Mouse (Mus musculus): ENCODE data around the gene Gng8.

Gene Gng8

DNA sequence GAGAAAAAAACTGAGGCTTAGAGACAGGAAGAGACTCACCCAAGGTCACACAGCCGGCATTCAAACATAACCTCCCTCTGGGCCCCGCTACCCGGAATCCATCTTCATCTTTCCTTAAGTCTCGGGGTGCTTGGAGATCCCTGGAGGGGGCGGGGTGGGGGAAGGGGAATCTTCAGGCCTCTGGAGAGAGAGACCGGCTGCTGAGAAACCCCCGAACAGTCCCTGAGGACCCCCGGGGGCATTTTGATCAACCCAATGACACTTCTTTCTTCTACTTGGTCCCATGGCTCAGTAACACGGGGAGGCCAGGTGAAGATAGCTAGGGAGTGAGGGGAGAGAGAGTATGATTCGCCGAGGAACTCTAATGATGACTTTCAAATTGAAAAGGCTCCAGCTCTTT, 15.6 kb upstream of the Gng8 start:
- no peak for DNase-seq (ENCODE audit: low spot score in 2 of 2)

DNA sequence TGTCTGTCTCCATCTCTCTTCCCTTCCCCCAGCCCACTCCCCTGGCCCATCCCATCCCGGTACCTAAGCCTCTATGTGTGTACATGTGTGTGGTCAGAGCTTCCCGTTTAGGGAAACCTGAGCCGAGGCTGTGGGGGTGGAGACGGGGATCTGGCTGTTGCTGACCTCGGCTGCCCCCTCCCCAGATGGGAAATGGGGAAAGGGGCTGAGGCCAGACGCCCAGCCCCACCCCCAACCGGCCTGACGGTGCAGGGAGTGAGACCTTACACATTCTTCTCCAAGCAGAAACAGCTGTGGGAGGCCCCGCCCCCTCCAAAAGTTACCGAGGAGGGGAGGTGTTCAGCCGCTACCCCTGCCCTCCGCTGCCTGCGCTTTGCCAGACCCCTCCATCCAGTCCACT, 15.0 kb upstream of the Gng8 start:
- DNase-seq (ENCODE audit: low spot score in 2 of 2) = no peak

DNA sequence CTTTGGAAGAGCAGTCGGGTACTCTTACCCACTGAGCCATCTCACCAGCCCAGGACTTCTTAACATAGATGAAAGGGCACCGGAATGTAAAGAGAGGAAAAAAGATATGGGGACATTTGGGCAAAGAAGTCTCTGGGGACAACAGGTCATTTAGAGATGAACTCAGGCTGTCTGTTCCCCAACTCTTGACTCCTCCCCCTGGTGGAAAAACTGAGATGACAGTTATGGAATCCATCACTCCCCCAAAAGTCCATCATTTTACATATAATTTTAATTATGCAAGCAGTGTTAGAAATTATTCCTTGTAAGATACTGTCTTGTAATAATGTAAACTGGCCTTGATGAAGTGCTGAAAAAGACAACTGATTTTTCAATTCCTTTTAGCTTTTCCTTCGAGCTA, 13.9 kb upstream of the Gng8 start:
- DNase-seq (ENCODE audit: low spot score in 2 of 2) = no peak

DNA sequence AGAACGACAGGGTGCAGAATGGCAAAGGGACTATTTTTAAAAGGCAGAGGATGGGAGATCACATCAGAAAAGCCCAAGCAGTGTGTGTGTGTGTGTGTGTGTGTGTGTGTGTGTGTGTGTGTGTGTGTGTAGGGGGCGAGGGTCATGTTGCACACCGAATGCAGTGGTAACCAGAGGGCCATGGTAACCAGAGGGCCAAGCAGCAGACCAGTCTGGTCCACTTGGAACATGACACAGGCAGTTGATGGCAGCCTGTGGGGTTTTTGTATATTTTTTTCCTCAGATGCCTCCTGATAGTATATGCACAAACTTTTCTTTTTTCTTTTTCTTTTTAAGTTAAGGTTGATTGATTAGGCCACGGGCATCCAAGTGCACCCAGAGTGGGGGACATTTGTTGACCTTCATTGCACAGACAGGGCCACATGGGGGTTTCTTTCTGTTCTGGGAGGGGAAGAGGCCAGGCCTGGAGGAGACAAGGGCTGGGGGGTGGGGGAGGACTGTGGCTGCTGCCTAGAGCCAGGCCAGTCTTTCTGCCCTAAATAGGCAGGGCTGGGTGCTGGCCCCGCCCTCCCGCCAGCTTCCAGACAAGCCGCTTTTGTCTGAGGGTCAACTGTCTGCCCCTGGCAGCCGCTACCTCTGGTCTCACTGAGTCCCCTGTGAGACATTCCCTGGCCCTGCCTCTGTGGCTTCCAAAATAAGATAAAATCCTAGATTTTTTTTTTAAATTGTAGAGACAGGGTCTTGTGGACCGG, 11.6 kb upstream of the Gng8 start:
- DNase-seq (ENCODE audit: low spot score in 2 of 2) = peak in 1 of 2 experiments; percentile 50

DNA sequence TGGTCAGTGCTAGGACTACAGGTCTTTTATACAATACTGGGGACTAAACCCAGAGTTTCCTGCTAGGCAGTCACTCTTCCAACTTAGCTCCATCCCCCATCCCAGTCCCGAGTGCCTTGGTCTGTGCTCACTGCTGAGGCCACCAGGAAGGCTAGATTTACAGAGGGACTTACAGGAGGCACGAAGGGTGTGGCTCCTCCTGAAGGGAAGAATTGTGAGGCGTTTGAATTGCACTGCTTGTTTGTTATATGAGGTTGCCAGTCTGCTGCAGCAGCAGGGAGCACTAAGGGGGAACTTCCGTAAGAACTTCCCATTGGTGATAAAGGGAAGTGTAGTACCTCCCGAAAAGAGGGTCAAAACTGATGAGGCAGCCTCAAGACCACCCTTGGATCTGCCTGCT, 11.0 kb upstream of the Gng8 start:
- no peak for DNase-seq (ENCODE audit: low spot score in 2 of 2)

DNA sequence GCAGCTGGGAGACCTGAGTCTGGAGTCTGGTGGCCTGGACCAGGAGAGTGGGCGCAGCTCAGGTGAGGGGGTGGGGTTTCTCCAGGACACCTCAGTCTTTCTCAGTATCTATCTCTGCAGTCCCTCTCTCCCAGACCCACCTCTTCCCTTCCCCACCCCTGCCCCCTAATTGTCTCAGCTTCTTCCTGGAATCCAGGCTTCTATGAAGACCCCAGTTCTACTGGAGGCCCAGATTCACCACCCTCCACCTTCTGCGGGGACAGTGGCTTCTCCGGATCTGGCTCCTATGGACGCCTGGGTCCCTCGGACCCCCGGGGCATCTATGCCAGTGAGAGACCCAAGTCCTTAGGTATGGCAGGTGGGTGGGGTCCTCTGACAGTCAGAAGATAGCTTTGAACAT, 8.4 kb upstream of the Gng8 start:
- DNase-seq (ENCODE audit: low spot score in 2 of 2) = no peak

DNA sequence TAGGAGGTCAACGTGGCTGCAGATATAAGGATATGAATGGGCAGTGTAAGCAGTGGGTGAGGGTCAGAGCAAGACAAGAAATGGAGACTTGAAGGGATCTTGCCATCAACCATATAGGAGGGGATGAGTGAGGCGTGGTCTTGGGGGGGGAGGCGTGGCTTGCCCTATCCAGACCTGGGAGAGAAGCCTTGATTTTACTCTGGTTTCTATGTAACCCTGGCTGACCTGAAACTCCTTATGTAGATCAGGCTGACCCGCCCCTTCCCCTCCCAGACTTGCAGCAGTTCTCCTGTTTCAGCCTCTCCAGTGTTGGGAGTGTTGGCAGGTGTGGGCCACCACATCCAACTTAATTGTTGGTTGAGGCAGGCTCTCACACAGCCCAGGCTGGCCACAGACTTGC, 7.3 kb upstream of the Gng8 start:
- no peak for DNase-seq (ENCODE audit: low spot score in 2 of 2)

DNA sequence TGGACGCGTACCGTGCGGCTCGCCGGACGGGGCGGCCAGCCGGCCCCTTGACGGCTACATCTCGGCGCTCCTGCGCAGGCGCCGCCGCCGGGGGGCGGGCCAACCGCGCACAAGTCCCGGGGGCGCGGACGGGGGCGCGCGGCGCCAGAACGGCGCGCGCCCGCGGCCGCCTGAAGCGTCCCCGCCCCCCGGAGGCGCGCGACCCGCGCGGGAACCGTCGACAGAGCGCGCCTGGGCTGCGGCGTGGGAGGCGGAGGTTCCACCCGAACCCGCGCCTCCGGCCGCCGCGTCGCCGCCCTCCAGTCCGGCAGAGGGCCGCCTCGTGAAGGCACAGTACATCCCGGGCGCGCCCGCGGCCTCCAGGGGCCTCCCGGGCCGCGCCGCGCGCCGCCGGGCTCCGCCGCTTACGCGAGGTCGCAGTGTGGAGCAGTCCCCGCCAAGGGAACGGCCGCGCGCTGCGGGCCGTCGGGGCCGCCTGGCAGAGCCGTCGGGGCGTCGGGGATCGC, 6.3 kb upstream of the Gng8 start:
- no peak for DNase-seq (ENCODE audit: low spot score in 2 of 2)

DNA sequence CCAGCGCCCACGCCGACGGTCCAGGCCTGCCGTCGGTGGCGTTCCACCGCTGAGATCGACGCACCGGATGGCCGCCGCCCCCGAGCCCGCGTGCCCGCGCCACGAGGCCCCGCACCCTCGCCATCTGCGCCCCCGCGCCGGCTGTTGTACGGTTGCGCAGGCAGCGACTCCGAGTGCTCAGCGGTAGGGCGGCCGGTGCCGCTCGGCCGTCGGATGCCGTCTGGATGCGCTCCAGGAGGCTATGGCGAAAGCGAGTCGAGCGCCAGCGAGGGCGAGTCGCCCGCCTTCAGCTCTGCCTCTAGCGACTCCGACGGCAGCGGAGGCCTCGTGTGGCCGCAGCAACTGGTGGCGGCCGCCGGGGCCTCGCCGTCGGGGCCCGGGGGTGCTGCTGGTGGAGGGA, 5.7 kb upstream of the Gng8 start:
- no peak for DNase-seq (ENCODE audit: low spot score in 2 of 2)

DNA sequence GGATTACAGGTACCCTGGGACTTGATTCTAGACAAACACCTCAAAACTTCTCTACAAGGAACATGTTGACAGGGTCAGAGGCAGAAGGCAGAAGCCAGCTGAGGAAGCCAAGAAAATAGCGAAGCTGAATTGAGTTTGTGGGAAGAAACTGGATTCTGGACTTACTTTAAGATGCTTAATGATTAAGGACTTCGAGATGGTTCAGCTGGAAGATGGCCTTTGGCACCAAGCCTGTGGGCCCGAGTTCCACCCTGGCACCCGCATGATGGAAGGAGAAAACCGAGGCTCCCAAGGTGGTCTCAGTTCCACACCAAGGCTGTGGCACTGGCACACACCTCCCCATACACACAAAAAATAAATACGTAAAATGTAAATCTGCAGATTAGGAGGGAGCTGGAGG, 1.1 kb upstream of the Gng8 start:
- DNase-seq (ENCODE audit: low spot score in 2 of 2) = no peak

DNA sequence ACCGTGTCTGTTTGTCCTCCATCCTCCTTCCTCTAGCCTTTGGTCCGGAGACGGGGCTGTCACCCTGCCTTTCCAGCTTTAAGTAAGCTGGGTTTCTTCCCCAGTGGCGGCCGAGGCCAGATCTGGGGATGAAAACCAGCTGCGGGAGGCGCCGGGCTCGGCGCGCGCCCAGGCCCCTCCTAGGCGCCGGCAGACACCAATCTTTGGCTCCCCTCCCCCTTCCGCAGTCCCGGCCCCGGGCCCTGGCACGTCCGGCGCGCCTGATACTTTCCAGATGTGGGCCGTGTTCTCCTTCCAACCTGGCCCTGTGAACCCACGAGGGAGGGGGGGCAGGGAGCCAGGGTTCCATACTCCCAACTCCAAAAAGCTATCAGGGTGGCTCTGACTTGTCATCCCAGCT, 642 bp upstream of the Gng8 start:
- DNase-seq (ENCODE audit: low spot score in 2 of 2) = no peak

DNA sequence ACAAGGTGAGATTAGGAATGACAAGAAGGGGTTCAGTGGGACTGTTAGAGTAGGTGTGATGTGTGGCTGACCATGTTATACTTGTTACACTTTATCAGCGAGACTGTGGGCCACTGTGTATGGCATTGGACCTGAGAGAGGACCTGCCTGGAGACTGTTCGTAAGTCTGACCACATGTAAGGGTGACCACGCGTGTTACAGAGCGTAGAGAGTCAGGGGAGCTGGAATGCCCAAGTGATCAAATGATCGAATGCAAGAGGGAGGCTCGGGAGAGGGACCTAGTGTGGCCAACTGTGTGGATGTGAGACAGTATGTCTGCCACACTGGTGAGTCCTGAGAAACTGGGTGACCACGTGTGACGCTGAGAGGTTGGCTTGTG, 755 bp downstream of the Gng8 start:
- DNase-seq (ENCODE audit: low spot score in 2 of 2) = no peak

DNA sequence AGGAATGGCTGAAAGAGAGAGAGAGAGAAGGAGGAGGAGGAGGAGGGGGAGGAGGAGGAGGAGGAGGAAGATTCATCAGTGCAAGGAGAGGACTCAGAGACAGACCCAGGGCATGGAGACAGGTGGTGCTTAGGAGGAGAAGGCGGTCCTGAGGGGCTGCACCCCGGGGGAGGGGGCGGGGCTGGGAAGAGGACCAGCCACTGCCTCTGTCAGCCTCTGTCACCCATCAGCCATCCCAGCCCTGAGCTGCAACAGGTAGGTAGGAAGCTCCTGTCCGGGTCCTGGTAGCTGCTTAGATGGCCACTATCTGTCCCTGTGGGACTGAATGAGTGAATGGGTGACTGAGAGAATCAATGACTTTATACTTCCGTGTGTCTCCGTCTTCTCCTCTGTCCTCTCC, 2.0 kb downstream of the Gng8 start:
- no peak for DNase-seq (ENCODE audit: low spot score in 2 of 2)

DNA sequence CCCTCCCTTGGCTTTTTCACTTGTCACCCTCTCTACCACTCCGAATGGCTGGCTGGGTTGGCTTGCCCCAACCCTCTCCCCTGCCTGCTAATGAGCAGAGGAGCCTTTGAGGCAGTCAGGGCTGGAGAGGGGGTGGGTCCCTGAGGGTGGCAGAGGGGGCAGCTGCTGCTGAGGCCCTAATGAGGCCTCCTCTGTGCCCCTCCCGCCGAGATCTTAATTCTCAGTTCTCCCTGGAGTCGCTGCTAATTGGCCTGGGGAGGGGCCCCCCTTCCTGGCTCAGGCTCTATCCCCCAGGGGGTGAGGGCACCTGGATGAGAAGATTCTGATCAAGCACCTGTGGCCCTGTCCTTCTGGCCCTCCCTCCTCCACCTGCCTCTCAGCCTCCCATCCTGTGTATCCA, 2.7 kb downstream of the Gng8 start:
- no peak for DNase-seq (ENCODE audit: low spot score in 2 of 2)

DNA sequence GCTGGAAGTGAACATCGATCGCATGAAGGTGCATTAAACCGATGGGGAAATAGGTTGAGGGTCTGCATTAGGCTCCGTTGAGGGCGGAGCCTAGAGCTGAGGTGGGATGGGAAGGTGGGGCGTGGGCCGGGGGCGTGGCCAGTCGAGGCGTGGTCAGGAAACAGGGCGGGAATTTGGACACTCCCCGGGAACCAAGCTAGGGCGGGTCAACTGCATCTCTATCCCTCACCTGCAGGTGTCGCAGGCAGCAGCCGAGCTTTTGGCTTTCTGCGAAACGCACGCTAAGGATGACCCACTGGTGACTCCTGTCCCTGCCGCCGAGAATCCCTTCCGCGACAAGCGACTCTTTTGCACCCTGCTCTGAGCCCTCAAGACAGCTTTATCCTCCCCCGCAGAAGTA, 3.4 kb downstream of the Gng8 start:
- DNase-seq (ENCODE audit: low spot score in 2 of 2) = peak; percentile 70 to 75

DNA sequence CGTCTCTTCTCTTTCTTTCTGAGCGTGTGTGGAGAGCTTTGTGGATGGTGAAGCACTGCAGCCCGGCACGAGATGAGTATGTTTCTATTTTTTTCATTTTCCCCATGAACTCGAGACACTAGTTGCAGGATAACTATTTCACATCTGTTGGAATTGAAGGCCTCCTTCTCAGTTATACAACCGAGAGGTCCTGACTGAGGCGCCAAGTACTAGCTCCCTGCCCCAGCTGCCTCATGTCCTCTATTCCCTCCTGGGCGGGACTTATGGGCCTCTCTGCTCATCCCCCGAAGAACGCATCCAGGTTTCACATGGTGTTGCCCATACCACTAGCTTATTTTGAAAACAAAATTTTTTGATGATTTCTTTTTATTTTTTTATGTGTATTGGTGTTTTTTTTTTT, 3.9 kb downstream of the Gng8 start:
- no peak for DNase-seq (ENCODE audit: low spot score in 2 of 2)

DNA sequence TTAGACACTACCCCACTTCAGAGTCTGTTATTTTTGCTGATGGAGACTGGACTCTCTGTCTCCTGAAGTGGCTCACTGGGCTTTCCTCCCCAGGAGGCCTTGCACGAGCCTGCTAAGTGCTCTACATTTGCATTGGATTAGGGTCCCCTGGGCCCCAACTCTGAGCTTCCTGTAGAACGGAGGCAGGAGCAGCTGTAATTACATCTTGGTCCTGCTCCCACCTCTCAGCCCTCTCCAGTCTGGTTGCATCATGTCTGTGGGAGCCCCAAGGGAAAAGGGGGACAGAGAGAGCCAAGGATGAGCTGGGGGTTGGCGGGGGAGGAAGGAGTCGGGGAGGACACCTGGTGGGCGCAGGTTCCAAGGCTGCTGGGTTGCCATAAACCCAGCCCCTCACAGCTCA, 8.9 kb downstream of the Gng8 start:
- no peak for DNase-seq (ENCODE audit: low spot score in 2 of 2)

DNA sequence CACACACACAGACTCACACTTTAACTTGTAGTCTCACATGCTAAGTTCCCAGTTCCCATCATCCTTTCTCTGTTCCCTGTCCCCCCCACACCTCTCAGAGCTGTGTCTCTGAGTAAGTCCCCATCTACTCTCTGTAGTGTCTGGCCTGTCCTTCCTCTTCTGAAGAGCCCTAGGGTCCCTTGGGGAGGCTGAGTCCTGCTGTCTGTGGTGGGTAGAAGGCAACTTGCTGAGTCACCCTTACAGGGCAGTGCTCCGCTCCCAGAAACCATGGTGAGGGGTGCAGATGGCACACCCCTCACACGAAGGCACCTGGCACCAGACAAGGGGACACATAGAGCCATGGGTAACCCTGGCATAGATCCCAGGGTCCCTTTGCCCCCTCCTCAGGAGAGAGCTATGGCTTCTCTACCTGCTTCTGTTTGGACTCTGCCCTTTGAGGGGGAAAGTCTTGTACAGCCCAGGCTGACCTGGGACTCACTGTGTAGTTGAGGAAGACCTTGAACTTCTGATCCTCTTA, 11.9 kb downstream of the Gng8 start:
- no peak for DNase-seq (ENCODE audit: low spot score in 2 of 2)

DNA sequence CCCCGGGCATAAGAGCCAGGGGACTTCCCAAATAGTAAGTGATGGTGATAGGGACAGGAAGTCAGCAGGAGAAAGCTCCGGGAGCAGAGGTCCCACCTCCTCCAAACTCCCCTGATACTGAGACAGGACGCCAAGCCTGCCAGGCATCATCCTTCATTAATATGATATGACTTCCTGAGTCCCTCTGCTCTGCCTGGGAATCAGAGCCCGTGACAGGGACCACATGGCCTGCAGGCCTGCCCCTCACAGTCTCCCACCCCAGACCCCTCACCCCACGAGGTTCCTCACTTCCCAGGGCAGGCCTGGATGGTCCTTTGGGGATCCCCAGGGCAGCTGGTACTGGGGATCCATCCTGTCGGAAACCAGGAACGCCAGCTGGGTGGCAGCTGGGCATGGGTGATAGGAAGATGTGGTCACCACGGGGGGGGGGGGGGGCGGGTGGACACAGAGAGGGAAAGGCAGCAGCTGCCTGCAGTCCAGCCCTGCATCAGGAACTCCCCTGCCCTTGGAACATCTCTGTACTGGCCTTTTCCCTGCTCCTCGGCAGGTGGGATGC, 12.6 kb downstream of the Gng8 start:
- no peak for DNase-seq (ENCODE audit: low spot score in 2 of 2)

DNA sequence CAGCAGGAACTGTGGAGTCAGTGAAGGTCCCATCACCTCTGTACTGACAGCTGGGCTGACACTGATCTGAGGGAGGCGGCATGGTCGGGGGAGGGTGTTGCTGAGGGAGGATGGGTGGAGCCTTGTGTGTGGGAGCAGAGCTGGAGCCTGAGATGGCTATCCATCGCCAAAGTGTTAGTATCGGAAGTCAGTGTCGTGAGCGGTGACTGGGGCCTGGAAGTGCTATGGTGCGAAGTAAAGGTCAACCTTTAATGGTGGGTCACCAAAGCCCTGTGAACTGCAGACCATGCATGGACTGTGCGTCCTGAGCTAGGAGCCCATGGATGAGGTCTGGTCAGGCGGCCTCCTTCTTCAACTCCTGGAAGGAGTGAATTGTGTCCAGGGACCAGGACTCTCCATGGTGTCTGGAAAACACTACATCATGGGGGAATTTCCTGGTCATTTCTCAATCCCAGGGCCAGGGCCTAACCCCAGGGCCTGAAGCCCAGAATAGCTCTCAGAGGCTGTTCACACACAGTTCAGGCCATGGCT, 14.0 kb downstream of the Gng8 start:
- DNase-seq (ENCODE audit: low spot score in 2 of 2) = no peak

DNA sequence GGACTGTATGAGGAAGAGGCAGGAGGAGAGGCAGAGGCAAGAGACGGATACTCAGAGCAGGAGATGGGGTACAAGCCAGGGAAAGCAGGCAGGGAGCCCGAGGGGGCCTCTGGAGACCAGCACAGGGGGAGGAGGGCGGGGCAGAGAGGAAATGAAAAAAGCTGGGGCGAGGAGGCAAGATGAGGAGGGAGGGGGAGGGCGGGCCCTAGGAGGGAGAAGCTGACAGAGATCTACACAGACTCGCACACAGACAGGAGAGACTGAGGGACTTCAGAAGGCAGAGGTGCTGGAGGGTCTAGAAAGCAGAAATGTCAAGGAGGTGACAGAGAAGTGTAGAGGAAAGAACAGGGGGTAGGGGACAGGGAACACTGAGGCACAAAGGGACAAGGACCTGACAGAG, 14.7 kb downstream of the Gng8 start, which contains the start of gene Ptgir:
Gene Ptgir (plus strand): TSS at position 210 of the 400 bp plus-strand sequence.
- no peak for DNase-seq (ENCODE audit: low spot score in 2 of 2)

DNA sequence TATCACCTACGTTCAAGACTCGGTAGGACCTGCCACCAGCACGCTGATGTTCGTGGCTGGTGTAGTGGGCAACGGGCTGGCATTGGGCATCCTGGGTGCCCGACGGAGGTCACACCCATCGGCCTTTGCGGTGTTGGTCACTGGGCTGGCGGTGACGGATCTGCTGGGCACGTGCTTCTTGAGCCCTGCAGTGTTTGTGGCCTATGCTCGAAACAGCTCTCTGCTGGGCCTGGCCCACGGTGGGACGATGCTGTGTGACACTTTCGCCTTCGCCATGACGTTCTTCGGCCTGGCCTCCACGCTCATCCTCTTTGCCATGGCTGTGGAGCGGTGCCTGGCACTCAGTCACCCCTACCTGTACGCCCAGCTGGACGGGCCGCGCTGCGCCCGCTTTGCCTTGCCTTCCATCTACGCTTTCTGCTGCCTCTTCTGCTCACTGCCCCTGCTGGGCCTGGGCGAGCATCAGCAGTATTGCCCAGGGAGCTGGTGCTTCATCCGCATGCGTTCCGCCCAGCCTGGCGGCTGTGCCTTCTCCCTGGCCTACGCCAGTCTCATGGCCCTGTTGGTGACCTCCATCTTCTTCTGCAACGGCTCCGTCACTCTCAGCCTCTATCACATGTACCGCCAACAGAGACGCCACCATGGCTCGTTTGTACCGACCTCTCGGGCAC, 15.4 kb downstream of the Gng8 start:
- no peak for DNase-seq (ENCODE audit: low spot score in 2 of 2)

DNA sequence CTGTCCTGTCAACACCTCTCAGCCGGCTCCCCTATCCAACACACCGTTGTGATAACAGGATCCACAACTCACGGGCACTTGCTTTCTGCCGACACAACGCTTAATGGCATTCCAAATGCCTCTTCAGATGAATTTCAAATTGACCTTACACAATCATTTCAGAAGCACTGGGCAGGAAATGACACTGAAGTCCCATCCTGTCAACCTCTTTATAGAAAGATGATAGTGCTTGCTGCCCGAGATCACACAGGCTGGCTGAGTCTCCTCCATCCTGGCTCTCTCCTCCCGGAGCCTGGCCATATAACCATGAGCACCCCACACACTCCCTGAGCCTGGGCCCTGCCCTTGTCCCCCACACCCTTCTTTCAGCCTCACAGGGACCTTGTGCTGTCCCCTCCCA, 16.3 kb downstream of the Gng8 start:
- DNase-seq (ENCODE audit: low spot score in 2 of 2) = no peak

Data from frontal cortex, postnatal 36 days (tissue).